Mouse (Mus musculus): ENCODE results near the gene Rtl1. TPM values are rescaled to one million over a fixed set of nuclear protein-coding genes. Genes with fewer than 3 reads are reported as not detected.

Rtl1 gene
- total RNA-seq, 2 experiments from 2014 or later: 0.05 TPM; not detected in 1

GRCm38 (mm10) chr12:109572259-109572658 is 27.9 kb downstream of the Rtl1 start:
- no peak for DNase-seq

DNA sequence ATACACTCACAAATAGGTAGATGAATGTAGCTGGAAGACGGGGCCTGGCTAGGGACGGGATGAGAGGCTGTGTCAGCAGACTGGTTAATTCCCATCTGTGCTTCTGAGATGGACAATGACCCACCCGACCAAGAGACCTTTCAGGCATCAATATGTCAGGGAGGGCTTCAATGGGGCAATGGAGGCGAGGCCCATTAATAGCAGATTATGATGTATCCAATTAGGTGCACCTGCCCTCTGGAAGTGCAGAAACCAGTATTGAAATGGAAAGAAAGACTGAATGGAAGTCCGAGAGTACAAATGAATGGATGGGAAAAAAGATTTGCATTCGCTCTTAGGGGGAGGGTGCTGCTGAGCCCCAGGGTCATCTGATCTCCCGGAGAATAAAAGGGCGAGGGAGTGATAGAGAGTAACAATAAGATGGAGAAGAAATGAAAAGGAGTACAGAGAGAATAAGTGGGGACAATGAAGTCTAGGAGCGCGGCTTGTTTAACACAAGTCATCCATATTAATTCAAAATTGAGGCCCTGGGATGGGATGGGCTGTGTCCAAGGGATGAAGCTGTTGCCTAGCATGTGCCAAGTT is 39.9 kb downstream of the Rtl1 start:
- no peak for DNase-seq

DNA sequence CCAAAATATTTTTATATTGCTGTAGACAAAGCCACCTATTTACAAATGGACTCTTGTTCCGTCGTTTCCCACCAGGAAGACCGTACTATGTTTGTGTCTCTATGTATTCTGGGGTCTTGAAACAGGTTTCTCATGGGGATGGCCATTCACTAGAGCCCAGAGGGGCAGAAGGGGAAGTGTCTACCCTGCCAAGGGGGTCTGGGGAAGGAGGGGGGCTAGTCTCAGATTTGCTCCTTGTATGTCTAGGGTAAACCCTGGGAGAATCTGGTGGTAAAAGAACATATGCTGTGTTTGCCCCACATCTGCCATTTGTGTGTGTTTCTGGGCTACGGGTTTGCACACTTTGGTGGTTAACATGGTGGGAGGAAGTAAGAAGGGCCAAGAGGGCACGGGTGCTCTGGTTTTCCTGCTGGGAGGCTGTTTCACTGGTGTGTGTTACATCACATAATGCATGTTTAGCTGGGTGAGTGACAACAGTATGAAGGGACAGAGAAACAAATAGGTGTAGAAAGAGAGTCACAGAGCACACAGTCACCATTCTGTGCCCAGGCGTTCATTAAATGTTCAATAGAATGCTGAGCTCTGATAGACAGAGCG is 41.1 kb downstream of the Rtl1 start:
- no peak for DNase-seq

DNA sequence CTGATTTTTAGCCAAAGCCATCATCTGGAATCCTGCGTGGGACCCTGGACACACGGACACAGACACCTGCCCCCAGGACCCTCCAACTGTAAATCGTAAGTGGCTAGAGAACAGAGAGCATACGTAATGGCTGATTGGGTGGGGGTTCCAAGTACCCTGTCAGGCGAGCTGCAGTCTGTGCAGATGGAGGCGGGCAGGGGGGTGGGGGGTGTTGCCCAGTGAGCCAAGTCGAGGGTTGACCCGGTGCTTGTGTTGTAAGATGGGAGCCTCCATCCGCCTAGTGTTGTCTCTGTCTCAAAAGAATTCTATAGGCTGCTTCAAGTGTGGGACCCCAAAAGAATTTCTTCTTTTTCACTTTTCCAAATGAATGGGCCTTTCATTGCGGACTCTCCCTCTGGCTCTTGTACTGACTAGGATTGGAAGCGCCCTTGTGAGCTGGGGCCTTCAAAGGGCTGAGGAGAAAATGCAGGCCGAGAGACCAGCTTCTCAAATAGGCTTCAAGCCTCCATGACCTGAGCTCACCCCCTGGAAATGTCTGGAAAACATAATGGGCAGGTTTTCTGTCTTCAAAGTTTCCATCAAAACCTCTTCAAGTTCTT is 41.8 kb downstream of the Rtl1 start:
- DNase-seq: no peak

- DNase-seq: no peak
Measured at GRCm38 (mm10) chr12:109555837-109556409, 44.2 kb downstream of the Rtl1 start.

DNA sequence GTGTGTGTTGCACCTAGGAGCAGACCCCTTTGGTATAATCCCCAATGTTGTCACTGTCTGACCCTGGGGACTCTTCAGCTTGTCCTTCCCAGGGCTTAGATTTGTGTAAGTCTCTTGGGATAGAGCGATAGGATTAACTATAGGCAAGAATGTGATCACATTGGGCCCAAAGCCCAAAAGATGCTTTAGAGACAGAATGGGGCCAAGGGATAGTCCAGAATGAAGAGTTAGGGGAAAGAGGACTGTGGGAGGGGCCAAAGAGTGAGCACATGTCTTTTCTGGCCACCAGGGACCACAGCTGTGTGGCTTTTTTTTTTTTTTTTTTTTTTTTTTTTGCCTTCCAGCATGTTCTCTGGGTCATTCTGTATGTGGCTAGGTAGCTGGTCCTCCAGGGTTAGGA is 46.6 kb downstream of the Rtl1 start:
- DNase-seq: no peak

GRCm38 (mm10) chr12:109552754-109553525 is 47.2 kb downstream of the Rtl1 start:
- no peak for DNase-seq

- no peak for DNase-seq
Measured at GRCm38 (mm10) chr12:109551771-109552170, 48.4 kb downstream of the Rtl1 start.

DNA sequence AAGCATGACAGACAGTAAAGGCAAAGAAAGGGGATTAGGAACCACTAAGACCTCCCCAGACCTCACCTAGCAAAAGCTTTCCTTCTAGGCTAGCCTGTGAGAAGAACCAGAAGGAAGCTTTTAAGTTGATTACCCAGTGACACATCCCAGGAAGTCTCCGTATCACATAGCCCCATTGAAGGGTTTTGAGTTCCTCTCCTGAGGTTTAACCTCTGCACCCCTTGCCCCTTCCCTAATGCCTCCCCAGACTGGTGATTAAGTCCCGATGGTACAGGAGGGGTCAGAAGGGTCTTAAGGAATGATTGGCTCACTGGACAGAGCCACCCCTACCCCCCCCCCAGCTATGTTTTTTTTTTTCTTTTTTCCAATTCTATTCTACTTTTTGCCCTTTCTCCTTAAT is 53.0 kb downstream of the Rtl1 start:
- DNase-seq: no peak

DNA sequence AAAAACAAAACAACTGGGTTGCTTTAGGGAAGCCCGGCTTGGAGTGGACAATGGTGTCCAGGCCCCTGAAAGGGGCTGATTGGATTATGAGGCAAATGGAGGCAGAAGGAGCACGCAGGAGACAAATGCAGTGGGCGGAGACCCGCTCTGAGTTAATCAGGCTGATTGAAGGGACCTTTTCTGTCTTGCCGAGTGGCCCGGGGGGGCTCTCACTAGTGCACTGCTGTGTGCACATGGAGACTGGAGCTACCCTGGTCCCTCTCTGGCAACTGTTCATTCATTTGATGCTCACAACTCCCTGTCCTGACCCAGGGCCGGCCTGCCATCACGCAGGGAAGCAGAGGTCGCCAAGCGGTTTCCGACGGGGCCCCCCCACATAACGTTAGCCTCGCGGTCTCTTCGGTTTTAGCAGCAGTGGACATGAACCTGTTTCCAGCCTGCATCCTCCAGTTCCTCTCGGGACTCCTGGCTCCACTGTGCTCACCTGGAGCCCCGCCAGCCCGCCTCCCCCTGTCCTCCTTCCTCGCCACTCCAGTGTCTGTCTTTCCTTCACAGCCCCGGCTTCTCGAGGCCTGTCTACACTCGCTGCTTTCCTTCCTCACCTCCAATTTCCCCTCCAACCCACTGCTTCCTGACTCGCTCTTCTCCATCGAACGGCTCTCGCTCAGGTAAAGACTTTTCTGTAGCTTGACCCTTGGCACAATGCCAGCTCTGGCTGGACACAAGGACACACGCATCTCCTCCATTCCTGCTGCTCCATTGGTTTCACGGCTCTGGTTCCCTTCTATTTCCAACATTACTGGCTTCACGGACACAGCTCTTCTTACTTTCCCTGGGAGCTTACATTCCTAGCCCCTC is 54.0 kb downstream of the Rtl1 start:
- no peak for DNase-seq

DNA sequence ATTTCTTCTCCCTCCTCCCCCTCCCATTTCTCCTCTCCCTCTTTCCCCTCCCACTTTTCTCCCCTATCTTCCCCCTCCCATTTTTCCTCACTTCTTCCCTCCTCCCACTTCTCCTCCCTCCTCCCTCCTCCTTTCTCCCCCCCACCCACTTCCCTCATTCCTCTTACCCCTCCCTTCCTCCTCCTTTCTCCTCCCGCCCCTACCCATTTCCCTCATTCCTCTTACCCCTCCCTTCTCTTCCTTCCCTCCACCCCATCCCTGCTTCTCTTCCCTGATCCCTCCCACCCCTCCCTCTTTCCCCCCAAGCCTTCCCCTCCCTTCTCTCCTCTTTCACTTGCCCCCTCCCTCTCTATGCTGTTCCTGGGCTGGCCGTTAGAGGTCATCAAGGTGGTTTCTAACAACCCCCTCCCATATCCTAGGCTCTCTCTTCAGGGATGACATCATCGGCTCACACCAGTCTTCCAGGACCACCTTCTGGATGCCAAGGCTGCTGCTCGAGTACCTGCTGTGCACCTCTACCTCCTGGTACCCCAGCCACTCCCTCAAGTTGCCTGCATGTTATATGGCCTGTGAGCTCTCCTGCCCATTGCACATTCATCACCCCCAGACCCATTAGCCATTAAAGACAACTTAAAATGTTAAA is 56.7 kb downstream of the Rtl1 start:
- DNase-seq: no peak

- DNase-seq: peak in 1 of 2 experiments; percentile 2
Measured at GRCm38 (mm10) chr12:109542635-109543249, 57.4 kb downstream of the Rtl1 start.

DNA sequence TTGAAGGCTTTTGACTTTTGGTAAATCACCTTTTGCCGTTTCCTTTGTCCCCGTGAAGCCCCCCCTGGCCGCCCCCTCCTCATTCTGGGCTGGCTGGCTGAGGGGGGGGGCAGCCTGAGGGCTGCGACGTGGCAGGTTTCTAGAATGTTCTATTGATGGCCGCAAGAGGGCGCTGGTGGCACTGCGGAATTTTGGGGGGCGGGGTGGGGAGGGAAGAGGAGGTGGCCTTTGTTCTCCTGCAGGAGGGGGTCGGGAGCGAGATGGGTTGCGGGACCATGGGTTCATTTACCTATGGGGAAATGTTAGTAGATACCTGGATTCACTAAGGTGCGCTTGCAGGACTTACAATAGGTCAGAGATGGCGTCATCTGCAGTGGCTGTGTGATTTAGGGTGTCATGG is 58.1 kb downstream of the Rtl1 start:
- no peak for DNase-seq

DNA sequence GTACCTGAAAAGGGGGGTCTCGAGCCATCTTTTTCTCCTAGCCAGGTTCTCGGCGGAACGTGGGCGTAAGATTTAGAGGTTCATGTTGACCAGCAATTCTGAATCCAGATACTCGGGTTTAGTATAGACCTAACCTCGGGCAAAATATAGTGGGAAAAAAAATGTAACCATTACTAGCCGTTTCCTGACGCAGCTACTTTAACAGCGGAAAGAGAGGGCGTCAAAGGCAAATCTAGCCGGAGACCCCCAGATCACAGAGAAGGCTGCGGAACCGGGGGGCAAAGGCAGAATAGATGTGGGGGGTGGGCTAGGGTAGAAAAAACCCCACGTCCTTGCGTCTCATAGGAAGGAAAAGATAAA is 58.6 kb downstream of the Rtl1 start:
- DNase-seq: no peak

DNA sequence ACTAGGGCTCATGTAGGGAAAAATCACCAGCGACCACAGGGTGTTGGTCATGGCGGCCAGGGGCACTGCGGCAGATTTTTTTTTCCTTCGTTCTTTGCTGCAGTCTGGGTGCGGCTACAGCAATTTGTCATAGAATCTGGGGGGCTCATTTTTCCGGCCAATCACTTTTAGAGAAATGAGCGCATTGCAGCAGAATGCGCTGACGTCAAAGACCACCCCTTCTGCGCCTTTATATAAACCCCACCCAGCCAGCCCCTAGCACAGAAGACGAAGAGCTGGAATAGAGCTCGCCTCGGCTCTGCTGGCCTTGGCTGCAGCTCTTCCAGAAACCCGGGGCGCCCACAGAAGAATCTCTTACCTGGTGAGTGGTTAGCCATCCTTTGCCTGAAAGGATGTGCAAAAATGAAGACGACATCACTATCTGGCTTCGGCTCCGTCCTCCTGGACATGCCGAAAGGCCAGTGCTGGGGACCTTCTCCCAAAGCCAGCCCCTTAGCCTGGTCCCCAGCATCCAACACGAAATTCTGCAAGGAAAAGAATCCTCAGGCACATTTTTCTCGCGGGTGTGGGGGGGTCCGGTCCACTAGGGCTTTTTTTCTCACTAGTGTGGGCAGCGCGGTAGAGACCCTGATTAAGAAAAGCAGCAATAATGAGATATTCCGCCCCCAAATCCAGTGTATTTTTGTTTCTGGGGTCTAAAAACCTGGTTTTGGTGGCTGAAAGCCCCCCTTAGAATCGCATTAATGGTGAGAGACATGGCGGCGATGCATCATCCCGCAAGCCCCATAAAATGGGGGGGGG is 59.2 kb downstream of the Rtl1 start:
- DNase-seq: peak; percentile 49

DNA sequence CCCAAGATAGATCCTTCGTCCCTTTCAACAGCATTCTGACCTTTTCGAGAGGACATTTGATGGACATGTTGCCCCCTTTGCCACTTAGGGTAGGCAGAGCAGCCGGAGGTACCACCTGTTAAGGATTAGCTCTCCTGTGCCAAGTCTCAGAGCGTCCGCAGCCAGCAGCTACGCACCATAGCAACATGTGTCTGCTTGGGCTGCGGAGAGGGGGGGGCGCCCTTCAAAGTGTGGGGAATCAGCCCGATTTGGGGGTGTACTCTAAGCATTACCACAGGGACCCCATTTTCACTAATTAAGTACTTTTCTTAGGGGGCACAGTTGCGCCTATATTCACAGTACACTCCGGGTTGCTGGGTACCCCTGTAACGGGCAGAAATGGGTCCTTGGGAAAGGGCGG is 60.2 kb downstream of the Rtl1 start:
- DNase-seq: no peak

Data from heart, adult 18-20 months (tissue).